Mouse (Mus musculus) left cerebral cortex, adult 11 months (tissue): ENCODE data around the gene Uox.
A peak's percentile ranks its signal among the peaks of the same experiment; 100 is the strongest.

Experiments
- DNase-seq: peaks from one replicate; pipeline ENCODE4 v3.0.0; 2022; ENCODE audit warnings: low spot score

Uox gene

GRCm38 (mm10) chr3:146621966-146622365 is 51.7 kb downstream of the Uox start:
- no peak for DNase-seq

- DNase-seq, result peak; percentile 32
These were observed 55.5 kb downstream of the Uox start for GRCm38 (mm10) chr3:146625766-146626165.

- DNase-seq, result no peak
These were observed 58.2 kb downstream of the Uox start for GRCm38 (mm10) chr3:146628227-146628982.

GRCm38 (mm10) chr3:146632506-146632905 is 62.3 kb downstream of the Uox start:
- no peak for DNase-seq

- DNase-seq, result no peak
These were observed 71.7 kb downstream of the Uox start for GRCm38 (mm10) chr3:146641818-146642427.

GRCm38 (mm10) chr3:146649311-146649894 is 79.2 kb downstream of the Uox start:
- DNase-seq, result no peak

- DNase-seq, result no peak
These were observed 80.5 kb downstream of the Uox start for GRCm38 (mm10) chr3:146650716-146651115.

- DNase-seq, result no peak
These were observed 81.0 kb downstream of the Uox start, which contains the start of gene 4930503B20Rik for GRCm38 (mm10) chr3:146651217-146651616. TSS of gene 4930503B20Rik (minus strand) at chr3:146651317.

GRCm38 (mm10) chr3:146652431-146652830 is 82.2 kb downstream of the Uox start:
- no peak for DNase-seq

GRCm38 (mm10) chr3:146653692-146654091 is 83.5 kb downstream of the Uox start:
- no peak for DNase-seq

GRCm38 (mm10) chr3:146655111-146655577 is 84.9 kb downstream of the Uox start:
- DNase-seq, result no peak

GRCm38 (mm10) chr3:146657433-146657832 is 87.2 kb downstream of the Uox start:
- DNase-seq, result no peak

- DNase-seq, result no peak
These were observed 87.9 kb downstream of the Uox start for GRCm38 (mm10) chr3:146658061-146658639.

- no peak for DNase-seq
These were observed 89.1 kb downstream of the Uox start for GRCm38 (mm10) chr3:146659321-146659720.

GRCm38 (mm10) chr3:146661001-146661400 is 90.8 kb downstream of the Uox start:
- DNase-seq, result no peak

- no peak for DNase-seq
These were observed 91.7 kb downstream of the Uox start for GRCm38 (mm10) chr3:146661907-146662306.

GRCm38 (mm10) chr3:146671121-146671520 is 100.9 kb downstream of the Uox start:
- DNase-seq, result no peak

- DNase-seq, result no peak
These were observed 104.9 kb downstream of the Uox start for GRCm38 (mm10) chr3:146675101-146675500.

GRCm38 (mm10) chr3:146676193-146676592 is 106.0 kb downstream of the Uox start:
- DNase-seq, result no peak

- no peak for DNase-seq
These were observed 109.4 kb downstream of the Uox start for GRCm38 (mm10) chr3:146679646-146680045.

GRCm38 (mm10) chr3:146680625-146681024 is 110.4 kb downstream of the Uox start:
- DNase-seq, result no peak

GRCm38 (mm10) chr3:146681696-146682095 is 111.5 kb downstream of the Uox start:
- no peak for DNase-seq
